Mouse (Mus musculus): Measurements from ENCODE around the gene Map3k12. TPM values are rescaled to one million over a fixed set of nuclear protein-coding genes. Genes with fewer than 3 reads are reported as not detected.

Map3k12 gene
- polyA plus RNA-seq, 1 experiment from 2014 or later: 23.8 TPM

DNA sequence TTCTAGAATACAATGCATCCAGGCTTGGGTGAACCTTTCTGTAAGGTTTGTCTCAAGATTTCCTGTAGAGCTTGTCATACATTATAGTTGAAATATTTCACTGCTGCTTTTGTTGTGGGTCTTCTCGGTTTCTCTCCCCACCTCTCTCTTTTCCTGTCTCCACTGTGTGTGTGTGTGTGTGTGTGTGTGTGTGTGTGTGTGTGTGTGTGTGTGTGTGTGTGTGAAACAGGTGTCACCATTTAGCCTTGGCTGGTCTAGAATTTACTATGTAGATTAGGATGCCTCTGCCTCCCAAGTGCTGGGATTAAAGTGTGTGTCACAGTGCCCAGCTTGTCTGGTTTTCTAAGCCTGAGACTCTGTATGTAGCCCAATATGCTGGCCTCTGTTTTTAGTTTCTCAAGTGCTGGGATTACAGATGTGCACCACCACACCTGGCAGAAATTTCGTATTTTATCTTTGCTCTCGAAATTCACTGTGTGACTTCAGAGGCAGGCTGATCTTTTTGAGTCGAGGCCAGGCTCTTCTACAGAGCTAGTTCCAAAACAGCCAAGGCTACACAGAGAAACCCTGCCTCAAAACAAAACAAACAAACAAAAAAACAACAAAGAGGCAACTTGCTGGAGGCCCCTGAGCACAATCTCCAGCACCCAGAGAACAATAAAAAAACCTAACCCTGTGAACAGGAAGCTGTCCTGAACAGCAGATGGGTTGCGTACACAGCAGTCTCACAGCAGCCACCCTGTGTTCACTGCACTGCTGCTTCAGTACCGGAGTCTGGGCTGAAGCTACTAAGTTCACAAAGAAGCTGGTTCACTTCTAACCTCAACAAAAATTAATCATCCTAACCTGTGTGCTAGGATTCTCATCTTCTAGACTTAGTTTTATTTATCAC is 9.5 kb upstream of the Map3k12 start:
- no peak for DNase-seq (ENCODE audit: low spot score)
- Histone ChIP-seq H3K4me2 (replicated peaks; ENCODE audit: low read depth, low read length) (no peak overlapping the region), H3K36me3 (ENCODE audit: control insufficient read depth, insufficient read depth, low read length) (0 out of 2 replicates have a peak, but pooled peaks cover 3% of the 10 kb centered on the region), H3K9ac (ENCODE audit: low read depth, low read length) (no peak overlapping the region), H3K4me3 (ENCODE audit: low read depth, low read length) (no peak overlapping the region), H3K27ac (ENCODE audit: low read depth, low read length) (no peak overlapping the region), H3K4me1 (replicated peaks; ENCODE audit: control insufficient read depth, insufficient read depth, low read length) (no peaks in the 10 kb centered on the region), H3K27me3 (ENCODE audit: control insufficient read depth, insufficient read depth, low read length) (no peaks in the 10 kb centered on the region), H3K9me3 (ENCODE audit: control insufficient read depth, low read length) (no peaks in the 10 kb centered on the region)
- 89% methylated on average over 6 of the region's 6 CpGs for WGBS
- no peak for ATAC-seq (ENCODE audit: low FRiP score)

DNA sequence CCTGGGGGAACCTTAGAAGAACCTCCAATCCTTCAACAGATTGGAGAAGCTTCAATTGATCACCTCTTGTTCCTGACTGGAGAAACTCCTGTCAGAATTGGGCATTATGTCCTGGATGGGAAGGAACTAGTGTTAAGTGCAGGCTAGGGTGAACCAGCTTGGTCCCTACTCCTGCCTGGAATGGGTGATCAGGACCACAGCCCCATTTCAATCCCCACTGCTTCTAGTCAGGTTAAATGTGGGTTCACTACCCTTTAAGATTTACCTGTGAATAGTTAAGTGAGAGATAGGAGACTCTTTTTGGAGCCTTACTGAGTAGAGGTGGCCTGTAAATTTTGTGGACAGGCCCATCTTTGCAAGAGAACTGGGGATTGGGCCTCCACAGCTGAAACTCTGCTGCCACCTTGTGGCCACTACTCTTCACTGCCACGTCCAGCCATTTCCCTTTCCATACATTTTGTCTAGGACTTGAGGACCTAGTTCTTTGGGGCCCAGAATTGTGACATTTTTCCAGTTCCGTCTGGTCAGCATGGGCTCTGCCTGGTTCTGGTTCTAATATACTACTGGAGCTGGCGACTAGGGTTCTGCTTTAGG is 8.1 kb upstream of the Map3k12 start, which contains the start of gene Npff:
Gene Npff, minus strand, starts transcription at position 51 of the 594 bp plus-strand sequence.
- no peaks in the 10 kb centered on the region for H3K27me3 ChIP-seq (ENCODE audit: control insufficient read depth, insufficient read depth, low read length)
- DNase-seq (ENCODE audit: low spot score) (peak; percentile 89), ATAC-seq (ENCODE audit: low FRiP score) (peak; percentile 49; the same call in 1 of the 2 replicates)
- H3K4me1 ChIP-seq (replicated peaks; ENCODE audit: control insufficient read depth, insufficient read depth, low read length): no peaks in the 10 kb centered on the region
- no peak within 1 kb of the TSS for H3K27ac ChIP-seq (ENCODE audit: low read depth, low read length)
- no peak within 1 kb of the TSS for H3K4me3 ChIP-seq (ENCODE audit: low read depth, low read length)
- no peak within 1 kb of the TSS for H3K9ac ChIP-seq (ENCODE audit: low read depth, low read length)
- WGBS: 6% methylated on average over 3 of the region's 3 CpGs
- H3K9me3 ChIP-seq (ENCODE audit: control insufficient read depth, low read length): no peaks in the 10 kb centered on the region
- 0 out of 2 replicates have a peak, but pooled peaks cover 3% of the 10 kb centered on the region for H3K36me3 ChIP-seq (ENCODE audit: control insufficient read depth, insufficient read depth, low read length)
- no peak within 1 kb of the TSS for H3K4me2 ChIP-seq (replicated peaks; ENCODE audit: low read depth, low read length)

DNA sequence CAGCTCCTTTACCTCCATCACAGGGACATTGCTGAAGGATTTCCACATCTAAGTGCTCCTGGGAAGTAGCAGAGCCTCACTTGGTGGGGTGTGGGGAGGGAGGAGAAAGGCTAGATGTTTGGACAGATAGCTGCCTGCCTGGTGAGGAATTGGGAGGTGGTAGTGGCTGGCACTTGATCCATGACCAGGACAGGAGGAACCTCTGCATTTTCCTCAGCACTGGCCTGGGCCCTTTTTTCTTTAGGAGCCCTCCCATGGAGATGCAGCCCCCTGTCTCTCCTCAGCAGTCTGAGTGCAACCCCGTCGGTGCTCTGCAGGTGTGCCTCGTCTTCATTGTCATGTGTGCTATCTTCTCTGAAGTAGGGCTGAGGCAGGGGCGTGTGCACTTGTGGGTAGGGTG is 4.6 kb upstream of the Map3k12 start:
- Histone ChIP-seq H3K4me2 (replicated peaks; ENCODE audit: low read depth, low read length) (no peak overlapping the region), H3K9me3 (ENCODE audit: control insufficient read depth, low read length) (no peaks in the 10 kb centered on the region), H3K27me3 (ENCODE audit: control insufficient read depth, insufficient read depth, low read length) (no peaks in the 10 kb centered on the region), H3K27ac (ENCODE audit: low read depth, low read length) (no peak overlapping the region), H3K9ac (ENCODE audit: low read depth, low read length) (no peak overlapping the region), H3K36me3 (ENCODE audit: control insufficient read depth, insufficient read depth, low read length) (0 out of 2 replicates have a peak, but pooled peaks cover 3% of the 10 kb centered on the region), H3K4me3 (ENCODE audit: low read depth, low read length) (no peak overlapping the region), H3K4me1 (replicated peaks; ENCODE audit: control insufficient read depth, insufficient read depth, low read length) (peaks cover 2% of the 10 kb centered on the region; the same call in 1 of the 2 replicates)
- 78% methylated on average over 4 of the region's 4 CpGs for WGBS
- DNase-seq (ENCODE audit: low spot score) (no peak), ATAC-seq (ENCODE audit: low FRiP score) (no peak)

DNA sequence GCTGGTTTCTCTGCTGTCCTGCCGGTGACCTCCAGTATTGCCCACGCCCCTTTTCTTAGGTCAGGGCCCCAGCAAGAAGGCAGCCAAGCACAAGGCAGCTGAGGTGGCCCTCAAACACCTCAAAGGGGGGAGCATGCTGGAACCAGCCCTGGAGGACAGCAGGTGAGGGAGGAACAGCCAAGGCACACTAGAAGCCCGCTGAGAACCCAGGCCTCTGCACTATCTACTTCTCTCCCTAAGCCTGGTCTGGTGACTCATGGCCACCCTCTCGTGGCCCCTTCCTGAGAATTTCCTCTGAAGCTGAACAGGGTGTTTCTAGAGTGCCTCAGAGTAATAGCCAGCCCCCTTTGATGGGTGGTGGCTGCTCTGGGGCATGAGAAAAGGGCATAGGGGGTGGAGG is 3.6 kb upstream of the Map3k12 start:
- Histone ChIP-seq H3K27me3 (ENCODE audit: control insufficient read depth, insufficient read depth, low read length) (no peaks in the 10 kb centered on the region), H3K4me2 (replicated peaks; ENCODE audit: low read depth, low read length) (no peak overlapping the region), H3K36me3 (ENCODE audit: control insufficient read depth, insufficient read depth, low read length) (0 out of 2 replicates have a peak, but pooled peaks cover 3% of the 10 kb centered on the region), H3K27ac (ENCODE audit: low read depth, low read length) (no peak overlapping the region), H3K4me3 (ENCODE audit: low read depth, low read length) (no peak overlapping the region), H3K9ac (ENCODE audit: low read depth, low read length) (no peak overlapping the region), H3K9me3 (ENCODE audit: control insufficient read depth, low read length) (no peaks in the 10 kb centered on the region), H3K4me1 (replicated peaks; ENCODE audit: control insufficient read depth, insufficient read depth, low read length) (peaks cover 5% of the 10 kb centered on the region)
- ATAC-seq (ENCODE audit: low FRiP score): no peak
- WGBS: 88% methylated on average over 4 of the region's 4 CpGs
- no peak for DNase-seq (ENCODE audit: low spot score)

GRCm38 (mm10) chr15:102519211-102520141 is 2.6 kb upstream of the Map3k12 start:
- Histone ChIP-seq H3K4me3 (ENCODE audit: low read depth, low read length) (peak overlapping the region; percentile 60), H3K27me3 (ENCODE audit: control insufficient read depth, insufficient read depth, low read length) (no peaks in the 10 kb centered on the region), H3K36me3 (ENCODE audit: control insufficient read depth, insufficient read depth, low read length) (0 out of 2 replicates have a peak, but pooled peaks cover 3% of the 10 kb centered on the region), H3K4me1 (replicated peaks; ENCODE audit: control insufficient read depth, insufficient read depth, low read length) (peaks cover 5% of the 10 kb centered on the region), H3K9ac (ENCODE audit: low read depth, low read length) (peak overlapping the region; percentile 91), H3K9me3 (ENCODE audit: control insufficient read depth, low read length) (no peaks in the 10 kb centered on the region), H3K4me2 (replicated peaks; ENCODE audit: low read depth, low read length) (peak overlapping the region; percentile 82), H3K27ac (ENCODE audit: low read depth, low read length) (no peak overlapping the region)
- WGBS: 85% methylated on average over 15 of the region's 17 CpGs
- ATAC-seq (ENCODE audit: low FRiP score) (no peak), DNase-seq (ENCODE audit: low spot score) (no peak)

GRCm38 (mm10) chr15:102518859-102519201 is 2.0 kb upstream of the Map3k12 start:
- Histone ChIP-seq H3K9me3 (ENCODE audit: control insufficient read depth, low read length) (no peaks in the 10 kb centered on the region), H3K4me3 (ENCODE audit: low read depth, low read length) (peak overlapping the region; percentile 60), H3K9ac (ENCODE audit: low read depth, low read length) (peak overlapping the region; percentile 91), H3K36me3 (ENCODE audit: control insufficient read depth, insufficient read depth, low read length) (0 out of 2 replicates have a peak, but pooled peaks cover 3% of the 10 kb centered on the region), H3K4me2 (replicated peaks; ENCODE audit: low read depth, low read length) (peak overlapping the region; percentile 82), H3K4me1 (replicated peaks; ENCODE audit: control insufficient read depth, insufficient read depth, low read length) (peaks cover 5% of the 10 kb centered on the region), H3K27me3 (ENCODE audit: control insufficient read depth, insufficient read depth, low read length) (no peaks in the 10 kb centered on the region), H3K27ac (ENCODE audit: low read depth, low read length) (peak overlapping the region; percentile 97)
- 21% methylated on average over 9 of the region's 9 CpGs for WGBS
- DNase-seq (ENCODE audit: low spot score) (no peak), ATAC-seq (ENCODE audit: low FRiP score) (no peak; the same call in none of the 2 replicates)

DNA sequence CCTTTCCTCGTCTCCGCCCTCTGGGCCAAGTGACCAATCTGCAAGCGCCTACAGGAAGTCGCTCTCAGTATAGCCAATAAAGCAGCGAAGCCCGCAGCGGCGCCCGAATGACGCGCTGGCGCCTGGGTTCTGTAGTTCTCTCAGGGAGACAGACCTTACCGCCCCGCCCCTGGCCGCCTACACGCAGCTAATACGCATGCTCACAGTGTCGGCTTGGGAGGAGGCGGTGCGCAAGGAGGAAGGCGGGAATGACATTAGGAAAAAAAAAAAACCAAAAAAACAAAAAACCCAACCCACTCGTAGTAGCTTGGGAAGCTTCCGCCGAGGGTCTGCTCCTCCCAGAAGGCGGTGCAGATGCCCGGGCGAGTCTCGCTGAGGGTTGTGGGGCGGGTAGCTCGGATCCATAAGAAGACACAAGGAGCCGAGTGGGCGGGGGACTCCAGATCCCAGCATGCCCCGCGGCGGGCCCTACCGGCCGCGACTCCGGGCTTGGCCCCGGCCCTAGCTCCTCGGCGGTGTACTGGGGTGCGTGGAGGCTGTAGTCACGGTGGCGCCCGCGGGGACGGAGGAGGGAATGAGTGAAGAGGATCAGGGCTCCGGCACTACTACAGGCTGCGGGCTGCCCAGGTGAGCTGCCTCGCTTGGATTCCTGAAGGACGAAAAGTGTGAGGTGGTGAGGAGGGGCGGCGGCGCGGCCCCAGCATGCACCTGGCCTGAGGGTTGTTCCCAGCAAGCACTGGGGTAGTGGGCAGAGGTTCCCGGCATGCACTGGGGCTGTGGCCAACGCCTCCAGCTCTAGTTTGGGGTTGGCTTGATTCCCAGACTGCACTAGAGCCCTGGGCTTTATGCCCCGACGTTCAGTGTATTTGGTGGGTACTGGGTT is 1.4 kb upstream of the Map3k12 start, which contains the start of gene Tarbp2:
Gene Tarbp2, plus strand, starts transcription at position 217 of the 883 bp plus-strand sequence.
- Histone ChIP-seq H3K36me3 (ENCODE audit: control insufficient read depth, insufficient read depth, low read length) (0 out of 2 replicates have a peak, but pooled peaks cover 3% of the 10 kb centered on the region), H3K27me3 (ENCODE audit: control insufficient read depth, insufficient read depth, low read length) (no peaks in the 10 kb centered on the region), H3K4me3 (ENCODE audit: low read depth, low read length) (peak within 1 kb of the TSS; percentile 60), H3K9me3 (ENCODE audit: control insufficient read depth, low read length) (no peaks in the 10 kb centered on the region), H3K4me2 (replicated peaks; ENCODE audit: low read depth, low read length) (peak within 1 kb of the TSS; percentile 82), H3K4me1 (replicated peaks; ENCODE audit: control insufficient read depth, insufficient read depth, low read length) (peaks cover 5% of the 10 kb centered on the region), H3K27ac (ENCODE audit: low read depth, low read length) (peak within 1 kb of the TSS; percentile 97), H3K9ac (ENCODE audit: low read depth, low read length) (peak within 1 kb of the TSS; percentile 91)
- ATAC-seq (ENCODE audit: low FRiP score): peak; percentile 90
- DNase-seq (ENCODE audit: low spot score): peak; percentile 98
- WGBS: under 1% methylated on average over 60 of the region's 60 CpGs
